Mouse (Mus musculus) lung, postnatal 0 days (tissue): Measurements from ENCODE around the gene Pate4. TPM values are rescaled to one million over a fixed set of nuclear protein-coding genes. Genes with fewer than 3 reads are reported as not detected.

ENCODE experiments used
- ATAC-seq: fragments of 200-750 bp; cut with Nextera tagmentation; 2 replicates; pipeline ENCODE4 v1.8.0; 2017; ENCODE audit warnings: moderate library complexity
- DNase-seq: peaks from one replicate; pipeline ENCODE4 v3.0.0-alpha.2; 2016; ENCODE audit warnings: low spot score
- H3K27ac ChIP-seq: fragments of 300-500 bp; sonication (generic); 2 replicates; pipeline ENCODE4 v1.5.1; 2014; ENCODE audit warnings: antibody characterized with exemption, mild to moderate bottlenecking, low read length, mixed read lengths
- H3K27me3 ChIP-seq: fragments of 300-500 bp; sonication (generic); replicated peaks from 2 replicates; pipeline ENCODE4 v1.6.1; 2014; ENCODE audit warnings: low read length, mixed read lengths; ENCODE audit not compliant: insufficient read depth
- H3K36me3 ChIP-seq: fragments of 300-500 bp; sonication (generic); 2 replicates; pipeline ENCODE4 v1.6.1; 2014; ENCODE audit warnings: low read length, mixed read lengths; ENCODE audit not compliant: insufficient read depth
- H3K4me1 ChIP-seq: fragments of 300-500 bp; sonication (generic); 2 replicates; pipeline ENCODE4 v1.6.1; 2014; ENCODE audit warnings: antibody characterized with exemption, low read depth, low read length, mixed read lengths; ENCODE audit not compliant: insufficient read depth
- H3K4me2 ChIP-seq: fragments of 300-500 bp; sonication (generic); replicated peaks from 2 replicates; pipeline ENCODE4 v1.6.1; 2014; ENCODE audit warnings: low read depth, mild to moderate bottlenecking, low read length, moderate library complexity, mixed read lengths
- H3K4me3 ChIP-seq: fragments of 300-500 bp; sonication (generic); 2 replicates; pipeline ENCODE4 v1.5.1; 2014; ENCODE audit warnings: low read depth, low read length
- H3K9ac ChIP-seq: fragments of 300-500 bp; sonication (generic); replicated peaks from 2 replicates; pipeline ENCODE4 v1.6.1; 2014; ENCODE audit warnings: low read depth, mild to moderate bottlenecking
- H3K9me3 ChIP-seq: fragments of 300-500 bp; sonication (generic); 2 replicates; pipeline ENCODE4 v1.6.1; 2016; ENCODE audit warnings: low read length, mixed read lengths
- CTCF ChIP-seq: IDR thresholded peaks from 2 replicates; pipeline ENCODE4 v1.5.1; 2016; ENCODE audit warnings: antibody characterized with exemption, mild to moderate bottlenecking
- EP300 ChIP-seq: IDR thresholded peaks from 2 replicates; pipeline ENCODE4 v1.6.1; 2016; ENCODE audit warnings: antibody characterized with exemption, mild to moderate bottlenecking, control low read depth
- WGBS: fragments of 180-500 bp; shearing (Covaris S2); extraction: QIAGEN DNeasy Blood & Tissue Kit; methylation state at CpG from one replicate; pipeline ENCODE4 v1.1.7; 2014; 5-methylcytosine and 5-hydroxymethylcytosine counted together
- polyA plus RNA-seq: library from polyadenylated mRNA; unstranded; fragments of >200 nt; fragmentation: Nextera tagmentation; extraction: Ambion mirVana; gene quantifications from 2 replicates; pipeline ENCODE4 v1.2.1, GENCODE M21; 2015

The Pate4 gene
- polyA plus RNA-seq, 1 experiment from 2014 or later = not detected

DNA sequence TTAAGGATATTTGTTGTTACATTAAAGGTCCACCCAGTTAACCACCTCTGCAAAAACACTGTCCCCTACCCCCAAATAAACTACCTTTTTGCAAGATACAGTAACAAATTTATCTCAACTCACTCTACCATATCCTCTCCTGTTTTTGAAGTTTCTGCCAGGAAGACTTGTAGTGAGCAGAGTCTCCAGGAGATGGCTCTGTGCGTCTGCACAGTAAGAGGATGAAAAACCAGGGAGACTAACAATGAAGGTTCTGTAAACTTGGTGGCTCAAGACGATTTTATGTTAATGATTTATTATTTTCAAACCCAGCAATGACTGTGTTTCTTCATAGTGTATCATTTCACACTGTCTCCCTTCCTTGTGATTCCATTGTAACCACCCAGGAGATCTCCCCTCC lies 18.8 kb downstream of the Pate4 start:
- H3K9ac ChIP-seq = no peak overlapping the region
- H3K4me1 ChIP-seq = no peaks in the 10 kb centered on the region
- no peaks in the 10 kb centered on the region for H3K9me3 ChIP-seq
- TF ChIP-seq EP300 (no peak), CTCF (peak; percentile 54)
- 8% methylated on average over 2 of the region's 2 CpGs for WGBS
- no peak for ATAC-seq
- H3K4me2 ChIP-seq = no peak overlapping the region
- no peak overlapping the region for H3K4me3 ChIP-seq
- no peaks in the 10 kb centered on the region for H3K27me3 ChIP-seq
- no peaks in the 10 kb centered on the region for H3K36me3 ChIP-seq
- no peak overlapping the region for H3K27ac ChIP-seq
- peak; percentile 32 for DNase-seq

GRCm38 (mm10) chr9:35587674-35588073 lies 24.1 kb downstream of the Pate4 start:
- no peak overlapping the region for H3K4me2 ChIP-seq
- H3K36me3 ChIP-seq = no peaks in the 10 kb centered on the region
- no peak for DNase-seq
- no peak for TF ChIP-seq CTCF
- no peak for TF ChIP-seq EP300
- no peak overlapping the region for H3K27ac ChIP-seq
- H3K4me3 ChIP-seq = no peak overlapping the region
- no peaks in the 10 kb centered on the region for H3K27me3 ChIP-seq
- no peak overlapping the region for H3K9ac ChIP-seq
- ATAC-seq = no peak
- no peaks in the 10 kb centered on the region for H3K9me3 ChIP-seq
- H3K4me1 ChIP-seq = no peaks in the 10 kb centered on the region
- WGBS = 38% methylated on average over 1 of the region's 1 CpGs

DNA sequence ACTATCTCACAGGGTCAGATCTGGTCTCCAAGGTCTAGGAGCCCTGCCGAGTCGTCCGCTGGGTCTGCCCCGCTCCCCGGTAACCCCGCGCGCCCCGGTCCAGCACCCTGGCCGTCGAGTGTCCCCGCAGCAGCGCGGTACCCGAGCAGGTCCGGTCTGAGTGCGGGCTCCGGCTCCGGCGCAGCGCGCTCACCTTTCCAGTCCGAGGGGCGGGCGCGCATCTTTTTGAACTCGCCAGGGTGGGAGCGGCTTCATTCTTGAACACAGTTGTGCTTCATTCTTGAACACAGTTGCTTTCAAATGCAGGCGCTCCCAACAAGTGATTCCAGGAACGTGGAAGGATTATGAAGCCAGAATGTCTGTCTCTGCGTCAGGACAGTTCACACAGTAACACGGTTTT lies 37.3 kb downstream of the Pate4 start:
- Histone ChIP-seq H3K9ac (no peak overlapping the region), H3K4me1 (peaks cover under 1% of the 10 kb centered on the region; the same call in 1 of the 2 replicates), H3K27ac (no peak overlapping the region), H3K4me3 (no peak overlapping the region), H3K9me3 (no peaks in the 10 kb centered on the region), H3K4me2 (no peak overlapping the region), H3K27me3 (no peaks in the 10 kb centered on the region), H3K36me3 (no peaks in the 10 kb centered on the region)
- ATAC-seq = no peak
- TF ChIP-seq EP300 = no peak
- no peak for TF ChIP-seq CTCF
- 5% methylated on average over 32 of the region's 32 CpGs for WGBS
- DNase-seq = no peak

DNA sequence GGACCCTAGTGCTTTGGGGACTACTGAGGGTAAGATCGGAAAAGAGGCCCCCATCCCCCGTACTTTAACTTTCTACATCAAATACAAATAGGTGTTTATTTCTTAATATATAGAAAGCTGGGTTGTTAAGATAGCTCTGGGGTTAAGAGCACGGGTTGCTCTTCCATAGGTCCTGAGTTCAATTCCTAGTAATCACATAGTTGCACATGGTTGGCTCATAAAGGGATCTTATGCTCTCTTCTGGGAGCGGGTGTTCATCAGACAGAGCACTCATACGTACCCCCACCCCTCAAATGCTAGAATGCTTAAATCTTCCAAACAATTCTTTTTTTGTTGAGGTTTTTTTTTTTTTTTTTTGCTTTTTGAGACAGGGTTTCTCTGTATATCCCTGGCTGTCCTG lies 41.1 kb downstream of the Pate4 start:
- peak overlapping the region; percentile 89 for H3K4me2 ChIP-seq
- DNase-seq (no peak), ATAC-seq (no peak)
- WGBS = 16% methylated on average over 5 of the region's 5 CpGs
- no peaks in the 10 kb centered on the region for H3K27me3 ChIP-seq
- H3K36me3 ChIP-seq = no peaks in the 10 kb centered on the region; the same call in 1 of the 2 replicates
- TF ChIP-seq EP300 = no peak
- TF ChIP-seq CTCF = no peak
- H3K27ac ChIP-seq = no peak overlapping the region
- no peaks in the 10 kb centered on the region for H3K9me3 ChIP-seq
- peaks cover 5% of the 10 kb centered on the region; the same call in 1 of the 2 replicates for H3K4me1 ChIP-seq
- peak overlapping the region; percentile 66; the same call in 1 of the 2 replicates for H3K9ac ChIP-seq
- H3K4me3 ChIP-seq = peak overlapping the region; percentile 79

DNA sequence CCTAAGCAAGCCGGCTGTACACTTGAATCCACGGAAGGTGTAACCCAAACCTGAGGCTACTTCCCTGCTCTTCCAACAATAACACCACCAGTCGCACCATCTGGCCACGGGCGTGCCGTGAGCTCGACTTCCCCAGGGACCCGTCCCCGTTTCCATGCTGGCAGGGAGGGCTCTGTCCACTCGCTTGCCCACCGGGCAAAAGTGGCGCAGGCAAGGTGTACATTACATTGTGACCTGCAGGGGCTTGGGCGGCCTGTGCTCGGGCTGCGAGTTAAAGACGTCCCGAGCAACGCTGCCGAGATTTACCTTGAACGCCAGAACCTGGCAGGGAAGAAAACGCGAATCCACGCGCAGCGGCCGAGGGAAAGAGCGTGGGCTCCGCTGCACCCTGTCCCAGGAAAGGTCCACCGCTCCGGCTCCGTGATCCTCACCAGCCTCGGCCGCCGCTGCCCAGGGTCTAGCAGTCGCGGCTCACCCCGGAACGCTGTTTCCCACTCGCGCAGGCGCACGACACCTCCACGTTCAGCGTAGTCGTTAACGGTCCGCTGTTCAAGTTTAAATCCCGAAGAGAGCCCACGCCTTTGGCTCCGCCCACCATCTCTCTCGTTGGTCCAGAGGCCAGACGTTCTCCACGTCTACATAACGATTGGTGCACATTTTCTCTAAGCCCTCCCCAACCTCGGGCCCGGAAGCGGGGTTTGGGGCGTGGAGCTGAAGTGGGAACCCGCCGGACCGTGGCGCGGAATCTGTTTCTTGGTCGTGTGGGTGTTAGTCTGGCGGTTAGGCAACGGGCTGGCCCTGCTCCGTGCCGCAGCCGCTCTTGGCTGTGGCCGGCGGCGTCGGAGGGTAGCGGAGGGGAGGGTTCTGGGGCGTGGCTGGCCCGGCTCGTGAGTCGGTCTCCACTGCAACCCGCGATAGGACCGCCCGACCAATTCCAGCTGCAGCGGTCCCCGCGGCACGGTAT lies 41.9 kb downstream of the Pate4 start, which contains the start of the genes Pate2 and Hyls1:
Gene Pate2, plus strand, starts transcription at position 714 of the 964 bp plus-strand sequence.
Gene Hyls1, minus strand, starts transcription at position 828 of the 964 bp plus-strand sequence.
- Histone ChIP-seq H3K36me3 (no peaks in the 10 kb centered on the region; the same call in 1 of the 2 replicates), H3K9ac (peak within 1 kb of the TSS; percentile 66), H3K27me3 (no peaks in the 10 kb centered on the region), H3K4me3 (peak within 1 kb of the TSS; percentile 79), H3K4me1 (peaks cover 5% of the 10 kb centered on the region; the same call in 1 of the 2 replicates), H3K9me3 (no peaks in the 10 kb centered on the region), H3K27ac (peak within 1 kb of the TSS; percentile 71), H3K4me2 (peak within 1 kb of the TSS; percentile 89)
- TF ChIP-seq CTCF = peak; percentile 56
- no peak for TF ChIP-seq EP300
- peak; percentile 99 for ATAC-seq
- DNase-seq = peak; percentile 99
- under 1% methylated on average over 86 of the region's 86 CpGs for WGBS

DNA sequence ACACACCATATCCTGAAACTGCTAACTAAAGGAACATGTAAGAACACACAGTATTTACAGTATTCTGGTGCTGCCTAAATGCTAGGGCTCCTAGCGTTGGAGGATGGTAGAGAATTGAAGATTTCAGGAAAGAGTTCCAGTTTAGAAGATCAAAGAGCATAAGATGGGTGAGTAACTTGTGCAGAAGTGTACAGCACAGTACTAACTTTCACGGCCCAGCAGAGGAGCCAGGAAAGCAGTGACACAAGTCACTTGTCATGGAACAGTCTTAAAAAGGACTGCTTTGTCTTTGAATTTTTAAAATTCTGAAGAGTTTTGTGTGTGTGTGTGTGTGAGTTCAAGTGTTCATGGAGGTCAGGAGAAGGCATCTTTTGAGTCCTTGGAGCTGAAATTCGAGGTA lies 43.7 kb downstream of the Pate4 start:
- 83% methylated on average over 3 of the region's 3 CpGs for WGBS
- DNase-seq (no peak), ATAC-seq (no peak)
- no peak overlapping the region for H3K4me3 ChIP-seq
- H3K9ac ChIP-seq = no peak overlapping the region
- TF ChIP-seq EP300 = no peak
- no peak for TF ChIP-seq CTCF
- peaks cover 5% of the 10 kb centered on the region; the same call in 1 of the 2 replicates for H3K4me1 ChIP-seq
- H3K27ac ChIP-seq = no peak overlapping the region
- no peak overlapping the region for H3K4me2 ChIP-seq
- no peaks in the 10 kb centered on the region for H3K27me3 ChIP-seq
- H3K36me3 ChIP-seq = no peaks in the 10 kb centered on the region; the same call in 1 of the 2 replicates
- H3K9me3 ChIP-seq = no peaks in the 10 kb centered on the region
